Mouse (Mus musculus) CH12.LX (cell line): ENCODE results near the gene Pomt2. TPM values are rescaled to one million over a fixed set of nuclear protein-coding genes. Genes with fewer than 3 reads are reported as not detected.

Experiments used
- DNase-seq: peaks from one replicate; pipeline ENCODE4 v3.0.0-alpha.2; 2013; ENCODE audit errors: extremely low read depth
- H3K27ac ChIP-seq: 2 replicates; pipeline ENCODE4 v1.5.1; 2012; ENCODE audit warnings: low read depth, mild to moderate bottlenecking, control low read depth, moderate library complexity; ENCODE audit not compliant: insufficient read depth
- H3K27me3 ChIP-seq: replicated peaks from 2 replicates; pipeline ENCODE3; 2012; ENCODE audit warnings: inconsistent platforms
- H3K36me3 ChIP-seq, 2 experiments: replicated peaks in 1 of 2; 2 replicates each; pipeline versions ENCODE3 to v1.6.1; 2012; ENCODE audit warnings: inconsistent platforms in 1 of 2, low read length in 1 of 2, mild to moderate bottlenecking in 1 of 2, mixed read lengths in 1 of 2, moderate library complexity in 1 of 2; ENCODE audit not compliant: control insufficient read depth in 1 of 2, insufficient read depth in 1 of 2
- H3K4me1 ChIP-seq, 2 experiments: 2 replicates each; pipeline ENCODE4 v1.6.1; 2012; ENCODE audit warnings: inconsistent platforms in 1 of 2, moderate library complexity in 1 of 2; ENCODE audit not compliant: insufficient read depth in 2 of 2, control insufficient read depth in 1 of 2
- H3K4me2 ChIP-seq: 2 replicates; pipeline ENCODE4 v1.6.1; 2012; ENCODE audit warnings: low read depth, mild to moderate bottlenecking, control low read depth; ENCODE audit not compliant: poor library complexity, insufficient read depth, severe bottlenecking
- H3K4me3 ChIP-seq, 3 experiments: fragments of 150-350 bp in 1 of 3; sonication (generic) in 1 of 3; replicated peaks in 1 of 3; 2 replicates each; pipeline versions ENCODE3 to v1.5.1; 2011 to 2012; ENCODE audit warnings: low read depth in 2 of 3, low read length in 2 of 3, mild to moderate bottlenecking in 2 of 3, moderate library complexity in 2 of 3, control low read depth in 1 of 3, improper control_type of control experiment in 1 of 3, inconsistent platforms in 1 of 3, mixed read lengths in 1 of 3; ENCODE audit not compliant: poor library complexity in 1 of 3
- H3K79me2 ChIP-seq: replicated peaks from 2 replicates; pipeline ENCODE4 v1.6.1; 2012; ENCODE audit warnings: mild to moderate bottlenecking, moderate library complexity; ENCODE audit not compliant: control insufficient read depth, poor library complexity, insufficient read depth, severe bottlenecking; ENCODE audit errors: extremely low read depth
- H3K9ac ChIP-seq: 2 replicates; pipeline ENCODE4 v1.6.1; 2012; ENCODE audit warnings: low read depth, mild to moderate bottlenecking, control low read depth, moderate library complexity; ENCODE audit not compliant: insufficient read depth
- H3K9me3 ChIP-seq: replicated peaks from 2 replicates; pipeline ENCODE3; 2012; ENCODE audit warnings: low read length, inconsistent platforms, mixed read lengths
- BHLHE40 ChIP-seq: IDR thresholded peaks from 2 replicates; pipeline ENCODE4 v1.6.1; 2011; ENCODE audit warnings: mild to moderate bottlenecking, low read depth, low read length, improper control_type of control experiment
- CHD1 ChIP-seq: IDR thresholded peaks from 2 replicates; pipeline ENCODE4 v1.6.1; 2012; ENCODE audit warnings: low read depth, low read length, improper control_type of control experiment, inconsistent platforms
- E2F4 ChIP-seq: IDR thresholded peaks from 2 replicates; pipeline ENCODE4 v1.6.1; 2011; ENCODE audit warnings: low read depth, low read length, improper control_type of control experiment; ENCODE audit not compliant: insufficient replicate concordance
- ELF1 ChIP-seq: IDR thresholded peaks from 2 replicates; pipeline ENCODE4 v1.6.1; 2014; ENCODE audit warnings: low read depth, mild to moderate bottlenecking, inconsistent platforms, low read length, improper control_type of control experiment
- ETS1 ChIP-seq: conservative IDR thresholded peaks from 2 replicates; pipeline ENCODE4 v1.6.1; 2012; ENCODE audit warnings: low read depth, mild to moderate bottlenecking, inconsistent platforms, low read length, improper control_type of control experiment, moderate library complexity
- HCFC1 ChIP-seq: IDR thresholded peaks from 2 replicates; pipeline ENCODE4 v1.6.1; 2012; ENCODE audit warnings: low read depth, mild to moderate bottlenecking, inconsistent platforms, low read length, improper control_type of control experiment
- IRF4 ChIP-seq: IDR thresholded peaks from 2 replicates; pipeline ENCODE4 v1.6.1; 2014; ENCODE audit warnings: low read depth, mild to moderate bottlenecking, inconsistent platforms, low read length, improper control_type of control experiment
- KAT2A ChIP-seq: IDR thresholded peaks from 2 replicates; pipeline ENCODE4 v1.6.1; 2012; ENCODE audit warnings: low read length, improper control_type of control experiment, inconsistent platforms; ENCODE audit not compliant: insufficient replicate concordance
- MAX ChIP-seq: IDR thresholded peaks from 2 replicates; pipeline ENCODE4 v1.6.1; 2011; ENCODE audit warnings: low read length, improper control_type of control experiment
- MEF2A ChIP-seq: IDR thresholded peaks from 2 replicates; pipeline ENCODE4 v1.6.1; 2014; ENCODE audit warnings: low read depth, mild to moderate bottlenecking, inconsistent platforms, low read length, improper control_type of control experiment, borderline replicate concordance
- MYC ChIP-seq: IDR thresholded peaks from 2 replicates; pipeline ENCODE4 v1.6.1; 2011; ENCODE audit warnings: low read depth, mild to moderate bottlenecking, improper control_type of control experiment, low read length
- NELFE ChIP-seq: IDR thresholded peaks from 2 replicates; pipeline ENCODE4 v1.6.1; 2011; ENCODE audit warnings: low read depth, low read length, improper control_type of control experiment
- PAX5 ChIP-seq: IDR thresholded peaks from 2 replicates; pipeline ENCODE4 v1.6.1; 2012; ENCODE audit warnings: low read length, inconsistent platforms, mixed read lengths
- POLR2A ChIP-seq: IDR thresholded peaks from 2 replicates; pipeline ENCODE4 v1.6.1; 2011; ENCODE audit warnings: low read depth, mild to moderate bottlenecking, improper control_type of control experiment, low read length
- POLR2AphosphoS2 ChIP-seq: IDR thresholded peaks from 2 replicates; pipeline ENCODE4 v1.6.1; 2011; ENCODE audit warnings: low read depth, low read length, improper control_type of control experiment
- SIN3A ChIP-seq: IDR thresholded peaks from 2 replicates; pipeline ENCODE4 v1.6.1; 2012; ENCODE audit warnings: low read length, improper control_type of control experiment, inconsistent platforms
- TCF12 ChIP-seq: IDR thresholded peaks from 2 replicates; pipeline ENCODE4 v1.6.1; 2014; ENCODE audit warnings: low read depth, mild to moderate bottlenecking, inconsistent platforms, low read length, improper control_type of control experiment
- UBTF ChIP-seq: IDR thresholded peaks from 2 replicates; pipeline ENCODE4 v1.6.1; 2012; ENCODE audit warnings: low read depth, mild to moderate bottlenecking, inconsistent platforms, low read length, improper control_type of control experiment, moderate library complexity
- USF2 ChIP-seq: conservative IDR thresholded peaks from 2 replicates; pipeline ENCODE4 v1.6.1; 2011; ENCODE audit warnings: low read depth, low read length, improper control_type of control experiment
- ZKSCAN1 ChIP-seq: IDR thresholded peaks from 2 replicates; pipeline ENCODE4 v1.6.1; 2012; ENCODE audit warnings: low read depth, inconsistent platforms, low read length, improper control_type of control experiment, borderline replicate concordance
- ZMIZ1 ChIP-seq: IDR thresholded peaks from 2 replicates; pipeline ENCODE4 v1.6.1; 2012; ENCODE audit warnings: low read depth, mild to moderate bottlenecking, inconsistent platforms, low read length, improper control_type of control experiment
- ZNF384 ChIP-seq: IDR thresholded peaks from 2 replicates; pipeline ENCODE4 v1.6.1; 2012; ENCODE audit warnings: low read depth, low read length, improper control_type of control experiment, inconsistent platforms
- dilution Hi-C: fragments of 300-500 bp; cut with MboI; formaldehyde crosslinking; loops from 2 replicates; pipeline ENCODE4 v1.14.3; 2020; ENCODE audit warnings: low sequenced_read_pairs; ENCODE audit not compliant: extremely low pct_unique_long_range_greater_than_20kb, extremely low pct_ligation_motif_present
- in situ Hi-C: fragments of 300-500 bp; cut with MboI; formaldehyde crosslinking; loops from 3 replicates; pipeline ENCODE4 v1.14.3; 2019; ENCODE audit warnings: low sequenced_read_pairs, low pct_ligation_motif_present, low pct_unique_long_range_greater_than_20kb, mixed read lengths
- polyA plus RNA-seq: library from polyadenylated mRNA; unstranded; fragments of >175 nt; gene quantifications from 2 replicates; pipeline ENCODE4 v1.2.1, GENCODE M21; 2012; ENCODE audit warnings: low read depth; ENCODE audit not compliant: insufficient read length
- total RNA-seq, 2 experiments: library from RNA; depleted of rRNA; stranded (reverse); fragments of 300-350 nt in 1 of 2; fragments of >200 nt in 1 of 2; gene quantifications; 2 replicates each; pipeline ENCODE4 v1.2.3; 2012 to 2014

Pomt2 gene
- total and polyA plus RNA-seq, 3 experiments = 11.6 to 12.8 (median 11.7) TPM

DNA sequence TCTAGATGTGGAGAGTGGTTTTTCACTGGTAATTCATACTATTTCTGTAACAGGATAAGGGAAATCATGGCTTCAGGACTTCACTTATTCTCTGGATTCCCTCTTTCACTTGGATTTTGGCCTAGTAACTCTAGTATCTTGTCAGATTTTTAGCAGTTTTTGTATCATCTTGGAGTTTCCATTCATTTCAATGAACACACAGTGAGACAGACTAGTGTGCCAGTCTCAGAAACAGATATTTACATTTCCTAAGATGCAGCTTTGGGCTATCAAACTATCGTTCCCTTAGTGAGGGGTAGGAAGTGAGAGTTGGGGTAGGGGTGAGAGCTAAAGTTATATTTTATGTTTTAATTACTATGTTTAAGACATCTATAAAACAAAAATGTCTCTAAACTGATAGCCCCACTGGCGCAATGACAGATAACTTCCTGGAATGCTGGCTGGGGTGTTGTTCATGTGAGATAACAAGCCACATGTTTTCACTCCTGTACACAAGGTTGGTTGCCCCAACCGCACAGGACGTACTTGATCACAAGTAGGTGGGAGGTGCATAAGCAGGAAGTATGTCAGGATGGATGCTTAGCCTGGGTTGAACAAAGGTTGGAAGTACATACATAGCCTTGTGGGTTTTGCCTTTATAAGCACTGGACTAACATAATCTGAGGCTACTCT lies 25.7 kb downstream of the Pomt2 start:
- Histone ChIP-seq H3K4me3 (no peak overlapping the region), H3K4me1 (peaks cover 0 to 4% of the 10 kb centered on the region in 2 experiments; a peak in 1 of 4 replicates), H3K79me2 (no peaks in the 10 kb centered on the region), H3K9me3 (no peaks in the 10 kb centered on the region), H3K36me3 (peaks cover 21 to 68% of the 10 kb centered on the region in 2 experiments), H3K27ac (no peak overlapping the region), H3K27me3 (no peaks in the 10 kb centered on the region), H3K9ac (no peak overlapping the region), H3K4me2 (no peak overlapping the region)
- TF ChIP-seq NELFE = no peak
- TF ChIP-seq MEF2A = no peak
- TF ChIP-seq TCF12 = no peak
- no peak for TF ChIP-seq BHLHE40
- no peak for TF ChIP-seq USF2
- DNase-seq = no peak
- dilution Hi-C loops = no loop called here
- in situ Hi-C loops = no loop called here

DNA sequence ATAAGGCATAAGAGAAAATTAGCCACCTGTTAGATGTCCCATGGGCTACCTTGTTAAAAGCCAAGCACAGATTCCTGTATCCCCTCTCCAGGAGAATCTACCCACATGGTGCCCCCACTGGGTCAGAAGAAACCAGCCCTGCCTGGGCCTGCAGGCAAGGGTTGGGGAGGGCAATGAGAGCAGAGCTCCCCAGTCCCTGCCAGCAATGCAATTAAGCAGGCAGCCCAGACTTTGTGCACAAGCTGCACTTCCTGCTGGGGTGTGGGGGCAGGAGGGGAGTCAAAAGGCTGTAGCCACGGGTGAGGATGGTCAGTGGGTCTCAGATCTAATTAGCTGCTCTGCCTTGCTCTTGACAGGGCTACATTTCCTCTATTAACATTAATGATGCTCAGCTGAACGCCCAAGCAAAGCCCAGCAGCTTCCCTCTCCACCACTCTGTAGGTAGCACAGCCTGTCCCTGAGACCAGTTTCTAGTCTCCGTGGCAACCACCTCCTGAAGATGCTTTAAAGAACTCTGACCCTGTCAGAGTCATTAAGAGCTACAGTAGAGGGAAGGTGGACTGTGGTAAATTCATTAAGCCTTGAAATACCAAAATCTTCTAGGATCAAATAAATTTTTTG lies 40.3 kb downstream of the Pomt2 start:
- H3K27me3 ChIP-seq = no peaks in the 10 kb centered on the region
- H3K4me3 ChIP-seq = no peak overlapping the region
- H3K4me1 ChIP-seq = no peaks in the 10 kb centered on the region
- H3K36me3 ChIP-seq = peaks cover 7 to 53% of the 10 kb centered on the region in 2 experiments
- H3K27ac ChIP-seq = no peak overlapping the region
- DNase-seq = no peak
- no peaks in the 10 kb centered on the region for H3K79me2 ChIP-seq
- TF ChIP-seq TCF12 (no peak), PAX5 (no peak), USF2 (no peak), UBTF (no peak), E2F4 (no peak), HCFC1 (no peak), POLR2A (no peak), SIN3A (no peak), MYC (no peak), KAT2A (no peak), ELF1 (no peak), CHD1 (no peak), ZNF384 (no peak), IRF4 (no peak), ZMIZ1 (no peak), ZKSCAN1 (no peak), ETS1 (no peak), MAX (no peak), POLR2AphosphoS2 (no peak)
- H3K9ac ChIP-seq = no peak overlapping the region
- dilution Hi-C loops (no loop called here), in situ Hi-C loops (no loop called here)
- H3K9me3 ChIP-seq = no peaks in the 10 kb centered on the region
- no peak overlapping the region for H3K4me2 ChIP-seq
